Mouse (Mus musculus): Measurements from ENCODE around the gene Ocrl. TPM values are rescaled to one million over a fixed set of nuclear protein-coding genes. Genes with fewer than 3 reads are reported as not detected.
A peak's percentile ranks its signal among the peaks of the same experiment; 100 is the strongest.

Ocrl gene
- polyA plus RNA-seq, 1 experiment from 2014 or later, result 3.3 TPM

DNA sequence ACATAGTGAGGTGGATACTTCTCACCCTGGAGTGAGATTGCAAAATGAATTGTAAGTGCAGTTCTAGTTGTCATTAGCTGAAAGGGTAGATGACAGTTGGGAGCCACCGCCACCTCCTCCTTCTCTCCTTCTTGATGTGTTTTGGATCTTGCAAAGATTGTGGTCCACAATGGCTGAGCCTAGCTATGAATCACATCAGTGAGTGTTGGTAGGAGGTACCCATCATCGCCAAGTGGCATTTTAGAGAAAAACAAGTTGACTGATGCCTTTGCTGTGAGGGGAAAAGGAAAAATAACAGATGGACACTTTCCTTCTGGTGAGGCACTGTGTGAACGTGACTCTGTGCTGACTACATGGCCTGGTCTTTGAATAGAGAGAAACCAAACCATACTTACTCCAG, 50.4 kb downstream of the Ocrl start:
- WGBS (ENCODE audit: insufficient replicate concordance), result 66% methylated on average over 3 of the region's 3 CpGs
- Histone ChIP-seq H3K9ac (ENCODE audit: low read depth, low read length) (no peak overlapping the region), H3K36me3 (ENCODE audit: control insufficient read depth, insufficient read depth) (no peaks in the 10 kb centered on the region), H3K4me1 (ENCODE audit: control insufficient read depth, low read depth, low read length) (no peaks in the 10 kb centered on the region), H3K4me3 (ENCODE audit: low read depth, low read length) (no peak overlapping the region), H3K27me3 (ENCODE audit: control insufficient read depth, insufficient read depth, low read depth, low read length) (no peaks in the 10 kb centered on the region), H3K4me2 (ENCODE audit: low read depth, low read length) (no peak overlapping the region), H3K27ac (ENCODE audit: low read length) (no peak overlapping the region), H3K9me3 (replicated peaks; ENCODE audit: control insufficient read depth, low read length) (no peaks in the 10 kb centered on the region)
- ATAC-seq (ENCODE audit: low read depth), result no peak

DNA sequence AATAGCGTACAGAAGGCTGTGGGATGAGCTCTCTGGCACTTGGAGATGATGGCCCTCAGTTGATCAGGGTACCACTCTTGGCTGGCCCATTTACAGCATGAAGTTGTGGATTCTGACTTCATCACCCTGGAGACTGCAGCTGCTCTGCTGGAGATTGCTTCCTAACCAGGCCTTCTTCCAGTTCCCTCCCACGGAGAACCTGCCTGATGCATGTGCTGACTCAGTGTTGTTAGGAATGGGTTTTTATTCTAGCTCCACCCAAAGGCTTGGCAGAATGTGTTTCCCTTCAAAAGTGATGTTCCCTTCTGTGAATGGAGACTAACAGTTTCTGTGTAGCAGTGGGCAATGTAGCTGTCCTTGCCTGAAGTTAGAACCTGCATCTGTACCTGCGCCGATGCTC, 58.2 kb downstream of the Ocrl start:
- no peak overlapping the region for H3K9ac ChIP-seq (ENCODE audit: low read depth, low read length)
- no peaks in the 10 kb centered on the region for H3K4me1 ChIP-seq (ENCODE audit: control insufficient read depth, low read depth, low read length)
- H3K27ac ChIP-seq (ENCODE audit: low read length), result no peak overlapping the region
- no peaks in the 10 kb centered on the region for H3K36me3 ChIP-seq (ENCODE audit: control insufficient read depth, insufficient read depth)
- no peaks in the 10 kb centered on the region for H3K9me3 ChIP-seq (replicated peaks; ENCODE audit: control insufficient read depth, low read length)
- H3K4me2 ChIP-seq (ENCODE audit: low read depth, low read length), result no peak overlapping the region
- WGBS (ENCODE audit: insufficient replicate concordance), result 70% methylated on average over 4 of the region's 4 CpGs
- ATAC-seq (ENCODE audit: low read depth), result no peak
- no peaks in the 10 kb centered on the region for H3K27me3 ChIP-seq (ENCODE audit: control insufficient read depth, insufficient read depth, low read depth, low read length)
- no peak overlapping the region for H3K4me3 ChIP-seq (ENCODE audit: low read depth, low read length)

DNA sequence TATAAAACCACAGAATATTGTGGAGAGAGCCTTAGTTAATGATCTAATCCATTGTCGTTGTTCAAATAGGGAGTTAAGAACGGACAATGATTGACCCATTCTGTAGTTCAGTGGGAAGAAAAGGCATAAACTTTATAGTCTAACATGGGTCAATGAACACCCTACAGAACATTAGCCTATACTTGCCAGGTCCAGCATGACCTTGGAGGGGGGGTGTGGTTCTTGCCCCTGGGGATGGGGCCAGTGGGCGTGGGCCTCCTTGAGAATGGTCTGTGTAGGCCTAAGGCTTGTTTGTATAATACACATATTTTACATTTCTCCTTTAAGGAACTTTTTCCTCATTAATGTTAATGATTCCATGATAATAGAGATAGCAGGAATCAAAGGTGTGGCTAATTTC, 58.7 kb downstream of the Ocrl start:
- 75% methylated on average over 3 of the region's 3 CpGs for WGBS (ENCODE audit: insufficient replicate concordance)
- Histone ChIP-seq H3K36me3 (ENCODE audit: control insufficient read depth, insufficient read depth) (no peaks in the 10 kb centered on the region), H3K9me3 (replicated peaks; ENCODE audit: control insufficient read depth, low read length) (no peaks in the 10 kb centered on the region), H3K27me3 (ENCODE audit: control insufficient read depth, insufficient read depth, low read depth, low read length) (no peaks in the 10 kb centered on the region), H3K9ac (ENCODE audit: low read depth, low read length) (no peak overlapping the region), H3K4me2 (ENCODE audit: low read depth, low read length) (no peak overlapping the region), H3K4me3 (ENCODE audit: low read depth, low read length) (no peak overlapping the region), H3K27ac (ENCODE audit: low read length) (no peak overlapping the region), H3K4me1 (ENCODE audit: control insufficient read depth, low read depth, low read length) (no peaks in the 10 kb centered on the region)
- no peak for ATAC-seq (ENCODE audit: low read depth)

DNA sequence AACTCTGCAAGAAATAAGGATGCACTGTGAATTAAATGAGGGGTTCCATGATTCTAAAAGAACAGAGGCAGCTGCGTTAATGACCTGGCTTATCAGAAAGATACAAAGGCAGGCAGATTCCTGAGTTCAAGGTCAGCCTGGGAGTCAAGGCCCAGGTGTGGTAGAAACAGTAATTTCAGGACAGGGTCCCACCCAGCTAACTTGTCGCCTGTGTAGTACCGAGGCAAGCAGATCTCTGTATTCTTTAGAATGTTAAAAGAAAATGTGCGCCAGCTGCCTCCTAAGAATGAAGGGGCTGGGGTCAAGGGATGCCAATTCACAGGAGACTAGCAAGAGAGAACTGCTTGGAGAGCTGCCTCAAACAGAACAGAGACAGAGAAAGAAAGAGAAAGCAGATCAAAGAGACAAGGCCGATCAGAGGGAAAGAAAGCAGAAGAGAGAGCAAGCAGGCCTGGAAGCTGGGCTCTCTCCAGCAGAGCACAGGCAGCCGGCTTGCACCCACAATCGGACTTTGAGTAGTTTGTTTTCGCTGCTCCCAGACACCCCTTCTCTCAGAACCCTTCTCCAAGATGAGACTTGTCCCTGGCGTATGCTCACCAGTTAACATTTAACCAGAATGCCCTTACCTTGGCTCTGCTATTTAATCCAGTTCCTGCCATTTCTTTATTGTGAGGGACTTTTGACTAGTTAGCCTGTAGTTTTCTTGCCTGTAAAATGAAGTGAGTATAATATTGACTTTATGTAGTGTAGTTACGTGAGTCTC, 59.4 kb downstream of the Ocrl start:
- H3K4me3 ChIP-seq (ENCODE audit: low read depth, low read length), result no peak overlapping the region
- H3K36me3 ChIP-seq (ENCODE audit: control insufficient read depth, insufficient read depth), result no peaks in the 10 kb centered on the region
- no peaks in the 10 kb centered on the region for H3K9me3 ChIP-seq (replicated peaks; ENCODE audit: control insufficient read depth, low read length)
- no peak overlapping the region for H3K4me2 ChIP-seq (ENCODE audit: low read depth, low read length)
- no peak overlapping the region for H3K9ac ChIP-seq (ENCODE audit: low read depth, low read length)
- no peak overlapping the region for H3K27ac ChIP-seq (ENCODE audit: low read length)
- no peaks in the 10 kb centered on the region for H3K4me1 ChIP-seq (ENCODE audit: control insufficient read depth, low read depth, low read length)
- ATAC-seq (ENCODE audit: low read depth), result no peak
- WGBS (ENCODE audit: insufficient replicate concordance), result 45% methylated on average over 10 of the region's 10 CpGs
- H3K27me3 ChIP-seq (ENCODE audit: control insufficient read depth, insufficient read depth, low read depth, low read length), result no peaks in the 10 kb centered on the region

DNA sequence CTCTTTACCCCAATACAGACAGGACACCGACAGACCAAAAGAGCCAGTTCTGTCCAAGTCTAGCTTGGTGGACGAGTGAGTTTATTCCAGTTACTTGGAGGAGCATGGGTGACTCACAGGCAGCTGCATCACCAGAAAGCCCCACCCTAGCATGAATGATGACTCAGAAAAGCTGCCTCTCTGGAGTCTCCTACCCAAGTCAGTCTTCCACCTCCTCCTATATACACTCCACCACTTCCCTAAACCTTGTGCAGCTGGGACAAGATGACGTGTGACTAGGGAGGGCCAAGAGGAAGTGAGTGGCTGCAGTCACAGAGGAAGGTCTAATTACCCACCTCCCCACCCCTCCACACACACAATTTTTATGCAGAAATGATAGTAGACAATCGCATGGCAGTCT, 64.4 kb downstream of the Ocrl start:
- no peak for ATAC-seq (ENCODE audit: low read depth)
- Histone ChIP-seq H3K4me1 (ENCODE audit: control insufficient read depth, low read depth, low read length) (no peaks in the 10 kb centered on the region), H3K36me3 (ENCODE audit: control insufficient read depth, insufficient read depth) (no peaks in the 10 kb centered on the region), H3K27ac (ENCODE audit: low read length) (no peak overlapping the region), H3K27me3 (ENCODE audit: control insufficient read depth, insufficient read depth, low read depth, low read length) (no peaks in the 10 kb centered on the region), H3K4me2 (ENCODE audit: low read depth, low read length) (no peak overlapping the region), H3K4me3 (ENCODE audit: low read depth, low read length) (no peak overlapping the region), H3K9me3 (replicated peaks; ENCODE audit: control insufficient read depth, low read length) (no peaks in the 10 kb centered on the region), H3K9ac (ENCODE audit: low read depth, low read length) (no peak overlapping the region)
- WGBS (ENCODE audit: insufficient replicate concordance), result 48% methylated on average over 4 of the region's 4 CpGs

DNA sequence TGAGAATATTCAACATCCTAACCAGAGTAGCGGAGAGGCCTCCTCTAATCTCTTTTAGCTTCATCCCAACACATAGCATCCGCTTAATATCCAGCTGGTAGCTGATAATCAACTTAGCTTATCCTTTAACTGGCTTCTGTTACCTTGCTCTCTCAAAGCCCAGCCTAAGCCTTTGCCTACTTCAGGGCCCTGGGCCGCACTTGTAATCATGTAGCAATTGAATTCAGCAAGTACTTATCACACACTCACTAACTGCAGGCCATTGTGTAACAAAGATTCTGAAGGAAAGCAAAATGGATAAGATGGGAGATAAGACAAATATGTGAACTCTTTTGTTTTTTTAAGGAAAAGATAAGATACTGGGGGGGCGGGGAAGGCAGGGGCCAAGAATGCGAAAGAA, 64.9 kb downstream of the Ocrl start:
- no peak for ATAC-seq (ENCODE audit: low read depth)
- H3K27ac ChIP-seq (ENCODE audit: low read length), result no peak overlapping the region
- WGBS (ENCODE audit: insufficient replicate concordance), result 56% methylated on average over 5 of the region's 5 CpGs
- no peaks in the 10 kb centered on the region for H3K9me3 ChIP-seq (replicated peaks; ENCODE audit: control insufficient read depth, low read length)
- no peaks in the 10 kb centered on the region for H3K27me3 ChIP-seq (ENCODE audit: control insufficient read depth, insufficient read depth, low read depth, low read length)
- H3K4me2 ChIP-seq (ENCODE audit: low read depth, low read length), result no peak overlapping the region
- H3K36me3 ChIP-seq (ENCODE audit: control insufficient read depth, insufficient read depth), result no peaks in the 10 kb centered on the region
- H3K4me1 ChIP-seq (ENCODE audit: control insufficient read depth, low read depth, low read length), result no peaks in the 10 kb centered on the region
- H3K9ac ChIP-seq (ENCODE audit: low read depth, low read length), result no peak overlapping the region
- H3K4me3 ChIP-seq (ENCODE audit: low read depth, low read length), result no peak overlapping the region

DNA sequence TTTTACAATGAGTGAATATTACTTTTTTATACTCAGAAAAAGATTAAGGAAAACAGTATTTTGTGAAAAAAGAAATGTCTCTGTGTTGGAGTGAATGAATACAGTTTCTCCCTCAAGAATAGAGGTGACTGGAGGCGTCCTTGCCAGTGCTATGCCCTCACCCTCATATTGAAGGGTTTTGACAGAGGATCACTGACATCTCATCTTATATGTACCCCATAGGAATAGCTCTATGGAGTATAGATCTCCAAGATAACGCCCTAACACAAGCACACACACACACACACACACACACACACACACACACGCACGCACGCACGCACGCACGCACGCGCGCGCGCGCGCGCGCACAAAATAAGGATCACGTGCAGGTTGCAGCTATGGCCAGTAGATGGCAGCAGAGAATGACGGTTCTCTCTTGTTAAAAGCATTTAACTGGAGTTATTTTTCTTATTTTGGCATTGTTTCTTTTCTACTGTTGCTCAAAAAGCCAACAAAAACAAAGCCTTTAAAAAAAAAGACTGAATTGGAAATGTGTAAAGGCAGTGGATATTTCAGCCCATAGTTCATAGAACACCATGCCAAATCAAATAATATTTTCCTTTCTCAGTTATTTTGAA, 72.9 kb downstream of the Ocrl start:
- Histone ChIP-seq H3K27me3 (ENCODE audit: control insufficient read depth, insufficient read depth, low read depth, low read length) (no peaks in the 10 kb centered on the region), H3K27ac (ENCODE audit: low read length) (no peak overlapping the region), H3K9ac (ENCODE audit: low read depth, low read length) (no peak overlapping the region), H3K4me3 (ENCODE audit: low read depth, low read length) (no peak overlapping the region), H3K4me1 (ENCODE audit: control insufficient read depth, low read depth, low read length) (no peaks in the 10 kb centered on the region), H3K36me3 (ENCODE audit: control insufficient read depth, insufficient read depth) (no peaks in the 10 kb centered on the region), H3K9me3 (replicated peaks; ENCODE audit: control insufficient read depth, low read length) (no peaks in the 10 kb centered on the region), H3K4me2 (ENCODE audit: low read depth, low read length) (peak overlapping the region; percentile 37; the same call in 1 of the 2 replicates)
- no peak for ATAC-seq (ENCODE audit: low read depth)
- WGBS (ENCODE audit: insufficient replicate concordance), result 20% methylated on average over 19 of the region's 19 CpGs

DNA sequence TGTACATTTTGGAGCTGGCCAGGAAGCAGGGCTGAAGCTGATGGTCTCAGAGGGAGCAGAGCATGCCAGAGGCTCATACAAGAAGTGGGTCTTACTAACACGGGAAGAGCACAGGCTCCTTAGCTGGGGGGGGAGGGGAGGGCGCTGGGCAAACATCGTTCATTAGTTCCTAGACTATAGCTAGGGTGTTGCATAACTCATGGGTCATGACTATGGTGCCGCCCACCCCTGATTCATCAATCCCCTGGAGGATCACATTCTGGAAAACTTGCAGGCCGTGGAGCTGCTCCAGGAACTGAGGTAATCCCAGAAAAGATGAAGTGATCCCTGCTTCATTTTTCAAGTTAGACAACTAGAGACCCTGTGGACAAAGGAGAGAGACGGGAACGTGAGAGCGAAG, 75.8 kb downstream of the Ocrl start:
- Histone ChIP-seq H3K9ac (ENCODE audit: low read depth, low read length) (no peak overlapping the region), H3K4me3 (ENCODE audit: low read depth, low read length) (no peak overlapping the region), H3K4me2 (ENCODE audit: low read depth, low read length) (no peak overlapping the region), H3K36me3 (ENCODE audit: control insufficient read depth, insufficient read depth) (no peaks in the 10 kb centered on the region), H3K4me1 (ENCODE audit: control insufficient read depth, low read depth, low read length) (no peaks in the 10 kb centered on the region), H3K9me3 (replicated peaks; ENCODE audit: control insufficient read depth, low read length) (no peaks in the 10 kb centered on the region), H3K27ac (ENCODE audit: low read length) (no peak overlapping the region), H3K27me3 (ENCODE audit: control insufficient read depth, insufficient read depth, low read depth, low read length) (no peaks in the 10 kb centered on the region)
- WGBS (ENCODE audit: insufficient replicate concordance), result 57% methylated on average over 8 of the region's 8 CpGs
- no peak for ATAC-seq (ENCODE audit: low read depth)

DNA sequence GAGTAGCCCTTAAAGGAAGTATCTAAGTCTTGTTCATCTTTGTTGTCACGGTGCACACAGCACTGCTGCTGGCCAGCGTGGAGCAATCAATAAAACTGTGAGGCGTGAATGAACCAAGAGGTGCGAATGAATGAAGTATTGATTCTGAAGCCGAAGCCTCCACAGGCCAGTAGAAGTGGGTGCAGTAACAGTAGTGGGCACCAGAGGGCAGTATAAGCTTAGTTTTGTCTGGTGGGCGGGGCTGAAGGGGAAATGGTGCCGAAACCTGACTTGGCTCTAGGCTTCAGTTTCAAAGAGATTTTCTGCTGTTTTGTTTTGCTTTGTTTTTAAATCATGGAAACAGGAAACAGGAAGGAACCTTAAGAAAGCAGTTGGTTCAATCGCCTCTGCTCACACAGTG, 80.4 kb downstream of the Ocrl start:
- Histone ChIP-seq H3K9me3 (replicated peaks; ENCODE audit: control insufficient read depth, low read length) (no peaks in the 10 kb centered on the region), H3K9ac (ENCODE audit: low read depth, low read length) (no peak overlapping the region), H3K4me3 (ENCODE audit: low read depth, low read length) (no peak overlapping the region), H3K27me3 (ENCODE audit: control insufficient read depth, insufficient read depth, low read depth, low read length) (no peaks in the 10 kb centered on the region), H3K4me2 (ENCODE audit: low read depth, low read length) (peak overlapping the region; percentile 18; the same call in 1 of the 2 replicates), H3K27ac (ENCODE audit: low read length) (no peak overlapping the region), H3K36me3 (ENCODE audit: control insufficient read depth, insufficient read depth) (no peaks in the 10 kb centered on the region), H3K4me1 (ENCODE audit: control insufficient read depth, low read depth, low read length) (no peaks in the 10 kb centered on the region)
- no peak for ATAC-seq (ENCODE audit: low read depth)
- WGBS (ENCODE audit: insufficient replicate concordance), result 24% methylated on average over 8 of the region's 8 CpGs
